Mouse (Mus musculus): Measurements from ENCODE around the gene Zfp148.
"Not testable (repeated sequence)": the region's sequence is repeated elsewhere in the genome, so short reads cannot be mapped to it uniquely, and the experiment has no call there.

Zfp148 gene

DNA sequence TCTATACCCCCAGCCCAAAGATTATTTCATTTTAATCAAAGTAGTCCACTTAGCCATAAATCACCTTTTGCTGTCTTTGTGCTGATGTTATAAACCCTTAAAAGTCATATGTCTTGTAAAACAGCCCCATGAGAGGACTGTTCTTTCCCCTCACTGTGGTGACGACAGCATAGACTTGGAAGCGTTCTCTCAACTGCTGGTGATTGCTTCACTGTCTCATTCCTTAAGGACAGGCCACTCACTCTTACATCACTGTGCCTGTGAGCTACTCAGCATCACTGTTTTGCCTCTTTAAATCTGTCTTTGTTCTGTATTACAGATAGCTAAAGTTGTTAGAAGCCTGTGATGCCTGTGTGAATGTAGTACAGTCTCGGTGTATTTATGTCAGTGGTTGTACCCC lies 80.8 kb downstream of the Zfp148 start:
- DNase-seq (ENCODE audit: low spot score): no peak

DNA sequence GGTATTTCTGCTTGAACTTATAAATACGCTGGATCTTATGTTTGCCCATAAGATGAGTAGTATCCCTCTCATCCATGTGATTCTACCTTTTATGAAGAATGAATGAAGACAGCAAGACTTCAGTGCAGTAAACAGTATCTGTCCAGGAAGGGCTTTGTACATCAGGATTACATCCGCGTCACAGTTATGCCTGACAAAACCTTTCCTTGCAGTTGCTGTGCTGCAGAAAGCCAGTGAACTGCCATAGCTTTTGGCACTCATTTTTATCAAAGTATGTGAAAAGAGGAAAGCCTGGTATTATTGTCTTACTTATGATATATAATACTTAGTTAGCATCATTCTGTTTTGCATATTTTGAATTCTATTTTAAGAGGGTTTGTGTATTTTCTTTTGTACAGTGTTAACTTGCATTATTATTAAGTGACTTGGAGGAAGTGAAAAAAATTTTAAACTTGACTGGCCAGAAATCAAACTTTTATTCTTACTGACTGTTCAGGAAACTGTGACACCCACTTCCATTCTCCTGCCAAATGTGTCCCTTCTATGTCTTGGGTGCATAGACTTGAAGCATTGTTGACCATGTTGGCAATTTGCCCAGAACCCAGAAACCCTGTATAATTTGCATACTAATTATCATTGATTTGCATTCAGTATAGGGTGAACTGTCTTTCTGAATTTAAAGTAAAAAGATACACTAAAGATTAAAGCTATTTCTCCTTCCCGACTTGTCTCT lies 84.0 kb downstream of the Zfp148 start:
- no peak for DNase-seq (ENCODE audit: low spot score)

DNA sequence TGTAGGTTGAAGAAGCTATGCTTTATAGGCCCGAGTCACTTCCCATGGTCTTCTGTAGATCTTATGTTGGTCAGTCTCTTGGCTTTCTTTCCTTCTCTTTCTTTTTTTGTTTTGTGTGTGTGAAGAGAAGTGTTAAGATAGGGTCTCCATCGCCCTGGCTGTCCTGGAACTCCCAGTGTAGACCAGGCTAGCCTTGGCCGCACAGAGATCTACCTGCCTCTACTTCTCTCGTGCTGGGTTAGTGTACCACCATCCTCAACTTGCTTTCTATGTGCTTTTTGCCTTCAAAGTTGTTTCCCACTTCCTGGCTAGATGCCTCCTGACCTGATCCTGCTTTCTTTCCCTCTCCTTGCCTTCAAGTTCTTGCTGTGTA lies 84.6 kb downstream of the Zfp148 start:
- no peak for DNase-seq (ENCODE audit: low spot score)

- no peak for DNase-seq (ENCODE audit: low spot score)
These were observed 86.8 kb downstream of the Zfp148 start for GRCm38 (mm10) chr16:33467451-33467850.

GRCm38 (mm10) chr16:33469973-33470372 lies 89.3 kb downstream of the Zfp148 start:
- no peak for DNase-seq (ENCODE audit: low spot score)

DNA sequence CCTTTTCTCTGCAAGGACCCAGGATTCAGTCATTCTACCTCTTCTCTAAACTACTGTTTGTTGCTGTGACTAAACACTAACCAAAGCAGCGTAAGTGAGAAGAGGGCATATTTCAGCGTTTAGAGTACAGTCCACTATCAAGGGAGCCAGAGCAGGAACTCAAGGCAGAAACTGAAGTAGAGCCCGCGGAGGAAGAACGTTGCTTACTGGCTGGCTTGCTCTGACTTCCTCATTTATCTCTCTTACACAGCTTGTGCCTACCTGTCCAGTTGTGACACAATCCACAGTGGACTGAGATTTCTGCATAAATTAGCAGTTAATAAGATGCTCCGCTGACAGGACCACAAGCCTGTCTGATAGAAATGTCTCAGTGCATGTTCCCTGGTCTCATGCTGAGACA lies 93.7 kb downstream of the Zfp148 start:
- no peak for DNase-seq (ENCODE audit: low spot score)

- DNase-seq (ENCODE audit: low spot score): no peak
These were observed 99.3 kb downstream of the Zfp148 start for GRCm38 (mm10) chr16:33479926-33480325.

GRCm38 (mm10) chr16:33481148-33481547 lies 100.5 kb downstream of the Zfp148 start:
- peak; percentile 7 for DNase-seq (ENCODE audit: low spot score)

- DNase-seq (ENCODE audit: low spot score): no peak
These were observed 101.7 kb downstream of the Zfp148 start for GRCm38 (mm10) chr16:33482309-33482708.

DNA sequence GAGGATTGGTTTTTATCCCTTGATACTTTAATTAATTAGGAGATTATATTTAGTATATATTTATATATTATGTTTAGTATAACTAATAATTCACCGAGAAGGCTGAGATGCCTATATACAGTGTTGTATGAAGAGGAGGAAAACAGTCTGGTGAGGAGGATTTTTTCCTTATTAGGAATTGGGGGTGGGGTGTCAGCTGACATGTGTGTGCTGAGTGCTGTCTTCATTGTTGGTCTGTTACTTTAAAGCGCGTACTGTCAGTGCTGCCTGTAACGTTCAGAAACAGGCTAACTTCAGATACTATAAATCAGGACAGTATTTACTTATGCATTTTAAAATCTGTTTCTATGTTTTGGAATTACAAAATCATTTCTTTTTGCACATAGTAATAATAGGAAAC lies 107.1 kb downstream of the Zfp148 start:
- DNase-seq (ENCODE audit: low spot score): no peak

DNA sequence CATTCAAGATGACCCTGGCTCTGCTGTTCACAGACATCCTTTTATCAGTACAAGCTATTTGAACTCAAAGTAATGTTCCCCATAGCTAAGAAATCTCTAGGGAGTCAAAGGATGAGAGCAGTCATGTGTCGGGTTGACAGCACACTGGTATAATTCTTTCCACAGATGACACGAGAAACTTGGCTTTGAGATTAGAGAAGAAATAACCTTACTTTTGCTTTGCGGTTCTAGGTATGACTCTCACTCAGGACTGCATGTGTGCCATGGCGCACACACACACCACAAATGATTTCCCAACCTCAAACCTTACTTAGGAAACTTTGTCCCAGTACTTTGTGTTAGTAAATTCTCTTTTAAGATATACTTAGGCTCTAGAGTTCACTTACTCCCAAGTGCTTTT lies 113.7 kb downstream of the Zfp148 start:
- DNase-seq (ENCODE audit: low spot score): no peak

GRCm38 (mm10) chr16:33508082-33508481 lies 127.4 kb downstream of the Zfp148 start:
- no peak for DNase-seq (ENCODE audit: low spot score)

DNA sequence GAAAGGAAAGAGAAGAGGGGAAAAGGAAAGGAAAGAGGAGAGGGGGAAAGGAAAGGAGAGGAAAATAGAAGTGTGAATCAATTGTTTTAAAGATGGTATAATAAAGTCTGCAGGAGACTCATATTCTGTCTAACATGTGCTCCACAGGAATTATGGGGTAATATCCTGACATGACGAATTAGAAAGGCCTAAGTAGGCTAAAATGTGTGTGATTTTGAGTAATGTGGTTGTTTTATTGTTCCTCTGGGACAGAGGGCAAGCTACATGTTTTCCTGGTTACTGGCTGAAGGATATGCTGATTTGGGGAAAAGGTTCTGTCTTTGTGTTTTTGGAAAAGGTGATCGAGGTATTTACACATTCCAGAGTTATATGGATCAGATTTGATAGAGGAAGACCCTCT lies 128.6 kb downstream of the Zfp148 start:
- not testable (repeated sequence) for DNase-seq (ENCODE audit: low spot score)

- not testable (repeated sequence) for DNase-seq (ENCODE audit: low spot score)
These were observed 130.2 kb downstream of the Zfp148 start for GRCm38 (mm10) chr16:33510856-33511255.

GRCm38 (mm10) chr16:33512555-33512954 lies 131.9 kb downstream of the Zfp148 start:
- DNase-seq (ENCODE audit: low spot score): no peak

- no peak for DNase-seq (ENCODE audit: low spot score)
These were observed 136.3 kb downstream of the Zfp148 start, which contains the start of gene Slc12a8 for GRCm38 (mm10) chr16:33516807-33517565. Gene Slc12a8 (plus strand): TSS chr16:33517328.

DNA sequence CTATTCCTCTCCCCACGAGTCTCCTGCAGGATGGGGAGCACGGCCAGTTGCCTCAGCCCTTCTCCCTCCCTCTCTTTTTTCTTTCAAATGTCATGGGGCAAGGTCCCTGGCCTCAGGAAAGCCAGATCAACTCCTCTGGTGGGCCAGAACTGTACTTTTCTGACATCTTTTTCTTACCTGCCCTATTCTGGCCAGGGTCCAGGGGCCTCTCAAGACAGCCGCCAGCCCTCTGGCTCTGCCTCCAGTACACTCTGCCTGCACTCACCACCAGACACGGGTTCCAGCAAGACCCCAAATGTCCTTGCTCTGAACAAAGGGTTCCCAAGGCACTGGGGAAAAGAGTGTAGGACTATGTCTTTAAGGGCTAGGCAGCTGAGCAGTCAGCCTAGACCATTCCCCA lies 137.0 kb downstream of the Zfp148 start:
- no peak for DNase-seq (ENCODE audit: low spot score)

GRCm38 (mm10) chr16:33518236-33518635 lies 137.6 kb downstream of the Zfp148 start:
- no peak for DNase-seq (ENCODE audit: low spot score)

GRCm38 (mm10) chr16:33519916-33520568 lies 139.4 kb downstream of the Zfp148 start:
- no peak for DNase-seq (ENCODE audit: low spot score)

- no peak for DNase-seq (ENCODE audit: low spot score)
These were observed 141.9 kb downstream of the Zfp148 start for GRCm38 (mm10) chr16:33522516-33522915.

GRCm38 (mm10) chr16:33523571-33523970 lies 142.9 kb downstream of the Zfp148 start:
- DNase-seq (ENCODE audit: low spot score): no peak

- DNase-seq (ENCODE audit: low spot score): no peak
These were observed 149.1 kb downstream of the Zfp148 start for GRCm38 (mm10) chr16:33529502-33530454.

Data from T-cell, adult 2 months (primary cell).